Mouse (Mus musculus): ENCODE results near the gene Ddit4l. TPM values are rescaled to one million over a fixed set of nuclear protein-coding genes. Genes with fewer than 3 reads are reported as not detected.
"Not testable (repeated sequence)": the region's sequence is repeated elsewhere in the genome, so short reads cannot be mapped to it uniquely, and the experiment has no call there.

The Ddit4l gene
- polyA plus RNA-seq, 1 experiment from 2014 or later = 8.3 TPM

GRCm38 (mm10) chr3:137641238-137641637 is 19.8 kb downstream of the Ddit4l start:
- DNase-seq (ENCODE audit: low spot score) (no peak), ATAC-seq (ENCODE audit: low FRiP score) (no peak)
- H3K4me3 ChIP-seq (ENCODE audit: low read depth, low read length) = no peak overlapping the region
- no peaks in the 10 kb centered on the region for H3K36me3 ChIP-seq (ENCODE audit: control insufficient read depth, insufficient read depth, low read length)
- 91% methylated on average over 5 of the region's 5 CpGs for WGBS
- no peaks in the 10 kb centered on the region for H3K27me3 ChIP-seq (ENCODE audit: control insufficient read depth, insufficient read depth, low read length)
- no peak overlapping the region for H3K4me2 ChIP-seq (replicated peaks; ENCODE audit: low read depth, low read length)
- H3K27ac ChIP-seq (ENCODE audit: low read depth, low read length) = no peak overlapping the region
- H3K9me3 ChIP-seq (ENCODE audit: control insufficient read depth, low read length) = no peaks in the 10 kb centered on the region
- H3K9ac ChIP-seq (ENCODE audit: low read depth, low read length) = no peak overlapping the region
- no peaks in the 10 kb centered on the region for H3K4me1 ChIP-seq (replicated peaks; ENCODE audit: control insufficient read depth, insufficient read depth, low read length)

- Histone ChIP-seq H3K4me3 (ENCODE audit: low read depth, low read length) (no peak overlapping the region), H3K27ac (ENCODE audit: low read depth, low read length) (no peak overlapping the region), H3K27me3 (ENCODE audit: control insufficient read depth, insufficient read depth, low read length) (no peaks in the 10 kb centered on the region), H3K4me1 (replicated peaks; ENCODE audit: control insufficient read depth, insufficient read depth, low read length) (no peaks in the 10 kb centered on the region), H3K9ac (ENCODE audit: low read depth, low read length) (no peak overlapping the region), H3K36me3 (ENCODE audit: control insufficient read depth, insufficient read depth, low read length) (no peaks in the 10 kb centered on the region), H3K4me2 (replicated peaks; ENCODE audit: low read depth, low read length) (no peak overlapping the region), H3K9me3 (ENCODE audit: control insufficient read depth, low read length) (no peaks in the 10 kb centered on the region)
- DNase-seq (ENCODE audit: low spot score) = no peak
- ATAC-seq (ENCODE audit: low FRiP score) = no peak
- 48% methylated on average over 8 of the region's 8 CpGs for WGBS
Measured at GRCm38 (mm10) chr3:137642137-137642536, 20.7 kb downstream of the Ddit4l start.

- Histone ChIP-seq H3K36me3 (ENCODE audit: control insufficient read depth, insufficient read depth, low read length) (no peaks in the 10 kb centered on the region), H3K9ac (ENCODE audit: low read depth, low read length) (no peak overlapping the region), H3K27ac (ENCODE audit: low read depth, low read length) (no peak overlapping the region), H3K9me3 (ENCODE audit: control insufficient read depth, low read length) (no peaks in the 10 kb centered on the region), H3K27me3 (ENCODE audit: control insufficient read depth, insufficient read depth, low read length) (no peaks in the 10 kb centered on the region), H3K4me3 (ENCODE audit: low read depth, low read length) (no peak overlapping the region), H3K4me2 (replicated peaks; ENCODE audit: low read depth, low read length) (no peak overlapping the region), H3K4me1 (replicated peaks; ENCODE audit: control insufficient read depth, insufficient read depth, low read length) (no peaks in the 10 kb centered on the region)
- WGBS = 50% methylated on average over 3 of the region's 3 CpGs
- DNase-seq (ENCODE audit: low spot score) = no peak
- no peak for ATAC-seq (ENCODE audit: low FRiP score)
Measured at GRCm38 (mm10) chr3:137642568-137642967, 21.2 kb downstream of the Ddit4l start.

DNA sequence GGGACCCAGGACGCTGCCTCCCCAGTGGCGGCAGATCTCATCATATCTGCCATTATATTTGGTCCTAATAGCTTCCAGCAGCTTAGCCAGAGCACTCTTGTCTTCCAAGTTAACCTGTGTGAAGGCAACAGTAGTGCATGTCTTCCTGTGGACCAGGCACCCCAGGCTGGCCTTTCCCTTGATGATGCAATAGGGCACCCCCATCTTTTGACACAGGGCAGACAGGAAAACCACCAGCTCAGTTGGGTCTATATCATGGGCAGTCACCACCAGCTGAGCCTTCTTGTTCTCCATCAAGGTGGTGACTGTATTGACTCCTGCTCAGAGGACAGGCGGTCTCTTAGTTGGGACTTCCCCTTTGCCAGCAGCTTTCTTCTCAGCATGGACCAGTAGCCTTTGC is 22.7 kb downstream of the Ddit4l start:
- DNase-seq (ENCODE audit: low spot score) (no peak), ATAC-seq (ENCODE audit: low FRiP score) (no peak)
- Histone ChIP-seq H3K9me3 (ENCODE audit: control insufficient read depth, low read length) (no peaks in the 10 kb centered on the region), H3K27ac (ENCODE audit: low read depth, low read length) (no peak overlapping the region), H3K9ac (ENCODE audit: low read depth, low read length) (no peak overlapping the region), H3K27me3 (ENCODE audit: control insufficient read depth, insufficient read depth, low read length) (no peaks in the 10 kb centered on the region), H3K4me3 (ENCODE audit: low read depth, low read length) (no peak overlapping the region), H3K4me2 (replicated peaks; ENCODE audit: low read depth, low read length) (no peak overlapping the region), H3K36me3 (ENCODE audit: control insufficient read depth, insufficient read depth, low read length) (no peaks in the 10 kb centered on the region), H3K4me1 (replicated peaks; ENCODE audit: control insufficient read depth, insufficient read depth, low read length) (no peaks in the 10 kb centered on the region)
- WGBS = 88% methylated on average over 3 of the region's 3 CpGs

GRCm38 (mm10) chr3:137644947-137645346 is 23.5 kb downstream of the Ddit4l start:
- Histone ChIP-seq H3K27ac (ENCODE audit: low read depth, low read length) (no peak overlapping the region), H3K4me3 (ENCODE audit: low read depth, low read length) (no peak overlapping the region), H3K27me3 (ENCODE audit: control insufficient read depth, insufficient read depth, low read length) (no peaks in the 10 kb centered on the region), H3K36me3 (ENCODE audit: control insufficient read depth, insufficient read depth, low read length) (no peaks in the 10 kb centered on the region), H3K9me3 (ENCODE audit: control insufficient read depth, low read length) (no peaks in the 10 kb centered on the region), H3K4me2 (replicated peaks; ENCODE audit: low read depth, low read length) (no peak overlapping the region), H3K4me1 (replicated peaks; ENCODE audit: control insufficient read depth, insufficient read depth, low read length) (no peaks in the 10 kb centered on the region), H3K9ac (ENCODE audit: low read depth, low read length) (no peak overlapping the region)
- ATAC-seq (ENCODE audit: low FRiP score) (no peak), DNase-seq (ENCODE audit: low spot score) (no peak)
- 81% methylated on average over 6 of the region's 6 CpGs for WGBS

DNA sequence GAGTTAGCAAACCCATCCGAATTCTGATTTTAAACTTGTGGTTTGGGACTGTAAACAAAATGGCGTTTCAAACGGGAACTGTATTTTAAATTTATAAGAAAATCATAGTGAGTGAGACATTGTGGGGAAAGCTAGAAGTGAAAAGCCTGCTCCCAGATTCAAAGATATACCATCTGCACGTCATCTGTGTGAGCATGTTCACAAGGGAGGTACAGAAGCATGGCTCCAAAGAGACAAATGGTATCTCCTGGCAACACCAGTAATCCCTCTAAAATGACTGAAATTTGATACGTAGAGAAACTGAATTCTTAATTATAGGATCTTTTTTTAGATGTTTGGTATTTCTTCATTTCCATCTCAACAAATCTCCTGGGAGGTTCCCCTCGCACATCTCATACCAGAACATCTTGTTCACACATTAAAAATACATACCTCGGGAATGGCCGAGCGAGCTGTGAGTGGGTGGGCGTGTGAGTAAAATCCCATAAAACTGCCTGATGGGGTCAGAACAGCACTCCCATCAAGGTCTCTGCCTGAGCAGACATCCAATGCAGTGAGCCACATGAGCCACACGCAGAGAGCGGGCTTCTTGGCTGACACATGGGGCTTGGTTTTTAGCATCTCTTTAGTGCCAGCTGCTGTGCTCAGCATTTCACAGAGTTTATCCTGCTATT is 26.2 kb downstream of the Ddit4l start:
- Histone ChIP-seq H3K4me1 (replicated peaks; ENCODE audit: control insufficient read depth, insufficient read depth, low read length) (no peaks in the 10 kb centered on the region), H3K4me2 (replicated peaks; ENCODE audit: low read depth, low read length) (no peak overlapping the region), H3K27me3 (ENCODE audit: control insufficient read depth, insufficient read depth, low read length) (no peaks in the 10 kb centered on the region), H3K27ac (ENCODE audit: low read depth, low read length) (no peak overlapping the region), H3K9ac (ENCODE audit: low read depth, low read length) (no peak overlapping the region), H3K4me3 (ENCODE audit: low read depth, low read length) (no peak overlapping the region), H3K9me3 (ENCODE audit: control insufficient read depth, low read length) (no peaks in the 10 kb centered on the region), H3K36me3 (ENCODE audit: control insufficient read depth, insufficient read depth, low read length) (no peaks in the 10 kb centered on the region)
- WGBS = 85% methylated on average over 12 of the region's 12 CpGs
- no peak for DNase-seq (ENCODE audit: low spot score)
- ATAC-seq (ENCODE audit: low FRiP score) = no peak

- Histone ChIP-seq H3K27me3 (ENCODE audit: control insufficient read depth, insufficient read depth, low read length) (no peaks in the 10 kb centered on the region), H3K36me3 (ENCODE audit: control insufficient read depth, insufficient read depth, low read length) (no peaks in the 10 kb centered on the region), H3K4me2 (replicated peaks; ENCODE audit: low read depth, low read length) (no peak overlapping the region), H3K27ac (ENCODE audit: low read depth, low read length) (no peak overlapping the region), H3K4me3 (ENCODE audit: low read depth, low read length) (no peak overlapping the region), H3K9ac (ENCODE audit: low read depth, low read length) (no peak overlapping the region), H3K9me3 (ENCODE audit: control insufficient read depth, low read length) (no peaks in the 10 kb centered on the region), H3K4me1 (replicated peaks; ENCODE audit: control insufficient read depth, insufficient read depth, low read length) (no peaks in the 10 kb centered on the region)
- DNase-seq (ENCODE audit: low spot score) (no peak), ATAC-seq (ENCODE audit: low FRiP score) (no peak)
- 75% methylated on average over 5 of the region's 5 CpGs for WGBS
Measured at GRCm38 (mm10) chr3:137649112-137649511, 27.7 kb downstream of the Ddit4l start.

DNA sequence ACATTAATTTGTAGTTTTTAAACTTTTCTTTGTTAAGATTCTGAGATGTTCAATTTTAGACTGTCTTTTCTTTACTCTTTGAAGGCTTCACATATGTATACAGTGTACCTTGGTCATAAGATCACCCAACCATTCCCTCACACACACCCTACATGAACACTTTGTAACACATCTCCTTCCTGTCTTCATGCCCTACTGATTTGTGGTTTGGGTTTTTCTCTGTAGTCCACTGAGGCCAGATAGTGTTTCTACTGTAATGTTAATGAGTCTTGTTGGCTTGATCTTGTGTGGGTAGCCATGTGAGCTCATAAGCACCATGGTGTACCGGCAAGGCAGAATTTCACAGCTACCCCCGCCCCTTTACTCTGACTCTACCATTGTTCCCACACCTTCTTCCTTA is 31.4 kb downstream of the Ddit4l start:
- 82% methylated on average over 2 of the region's 2 CpGs for WGBS
- Histone ChIP-seq H3K4me3 (ENCODE audit: low read depth, low read length) (no peak overlapping the region), H3K27me3 (ENCODE audit: control insufficient read depth, insufficient read depth, low read length) (no peaks in the 10 kb centered on the region), H3K9me3 (ENCODE audit: control insufficient read depth, low read length) (no peaks in the 10 kb centered on the region), H3K9ac (ENCODE audit: low read depth, low read length) (no peak overlapping the region), H3K36me3 (ENCODE audit: control insufficient read depth, insufficient read depth, low read length) (no peaks in the 10 kb centered on the region), H3K4me1 (replicated peaks; ENCODE audit: control insufficient read depth, insufficient read depth, low read length) (no peaks in the 10 kb centered on the region), H3K27ac (ENCODE audit: low read depth, low read length) (no peak overlapping the region), H3K4me2 (replicated peaks; ENCODE audit: low read depth, low read length) (no peak overlapping the region)
- ATAC-seq (ENCODE audit: low FRiP score) = no peak
- DNase-seq (ENCODE audit: low spot score) = no peak

- H3K9ac ChIP-seq (ENCODE audit: low read depth, low read length); H3K9me3 ChIP-seq (ENCODE audit: control insufficient read depth, low read length); DNase-seq (ENCODE audit: low spot score); ATAC-seq (ENCODE audit: low FRiP score); H3K4me2 ChIP-seq (replicated peaks; ENCODE audit: low read depth, low read length); H3K4me1 ChIP-seq (replicated peaks; ENCODE audit: control insufficient read depth, insufficient read depth, low read length); H3K27ac ChIP-seq (ENCODE audit: low read depth, low read length); H3K4me3 ChIP-seq (ENCODE audit: low read depth, low read length); H3K36me3 ChIP-seq (ENCODE audit: control insufficient read depth, insufficient read depth, low read length); H3K27me3 ChIP-seq (ENCODE audit: control insufficient read depth, insufficient read depth, low read length): not testable (repeated sequence)
- WGBS = no CpG with 5 or more reads among the region's 3 CpGs
Measured at GRCm38 (mm10) chr3:137671224-137671623, 49.8 kb downstream of the Ddit4l start, which contains the start of gene Gm21962. Gene Gm21962, plus strand, starts transcription at chr3:137671524.

All from hindbrain, embryonic 11.5 days (tissue).